Mouse (Mus musculus) neutrophil, adult 5-6 weeks (primary cell): ENCODE results near the gene Hoxd8. TPM values are rescaled to one million over a fixed set of nuclear protein-coding genes. Genes with fewer than 3 reads are reported as not detected.

Experiments used
- ATAC-seq: fragments of 151-379, 151-347 bp; 2 replicates; pipeline ENCODE4 v1.8.0; 2017; ENCODE audit warnings: mild to moderate bottlenecking, moderate TSS enrichment; ENCODE audit not compliant: insufficient number of reproducible peaks, poor library complexity, low FRiP score, severe bottlenecking; ENCODE audit errors: extremely low read depth
- total RNA-seq: library from RNA; stranded (forward); fragments of 200-1000 nt; gene quantifications from 2 replicates; pipeline ENCODE4 v1.2.3, GENCODE M21; 2017

Gene Hoxd8
- total RNA-seq, 1 experiment from 2014 or later = not detected

- ATAC-seq = no peak
These were observed 35.5 kb downstream of the Hoxd8 start for GRCm38 (mm10) chr2:74739869-74740268.

GRCm38 (mm10) chr2:74740311-74741091, 36.1 kb downstream of the Hoxd8 start:
- no peak for ATAC-seq

DNA sequence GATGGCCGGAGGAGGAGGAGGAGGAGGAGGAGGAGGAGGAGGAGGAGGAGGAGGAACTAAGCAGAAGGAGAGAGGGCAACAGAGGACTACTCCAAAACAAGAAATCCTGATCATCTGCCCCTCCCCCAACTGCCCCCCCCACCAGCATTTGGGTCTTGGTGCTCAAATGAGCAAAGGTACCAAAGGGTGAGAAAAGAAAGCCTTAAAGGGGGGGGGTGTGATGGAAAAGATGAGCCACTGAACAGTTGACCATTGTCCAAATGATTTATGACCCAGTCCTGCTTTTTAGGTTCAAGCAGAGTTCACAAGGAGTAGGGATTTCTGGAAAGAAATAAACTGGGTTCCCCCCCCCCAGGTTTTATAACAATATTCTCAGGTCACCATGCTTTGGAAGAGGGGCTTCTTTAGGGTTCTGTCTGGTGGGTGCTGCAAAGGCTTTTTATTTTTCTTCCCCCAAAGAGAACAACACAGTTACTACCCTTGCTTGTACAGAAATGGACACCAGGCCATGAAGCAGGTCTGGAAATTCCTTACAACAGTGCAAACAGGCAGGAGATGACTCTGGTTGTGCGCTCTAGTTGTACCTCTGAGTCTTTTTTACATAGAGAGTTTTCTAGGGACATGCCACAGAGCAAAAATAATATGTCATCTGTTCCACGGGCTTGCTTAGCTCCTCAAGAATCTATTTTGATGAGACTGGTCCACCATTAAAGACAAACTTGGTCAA, 37.0 kb downstream of the Hoxd8 start:
- no peak for ATAC-seq

- no peak for ATAC-seq
These were observed 37.5 kb downstream of the Hoxd8 start for GRCm38 (mm10) chr2:74741979-74742277.

DNA sequence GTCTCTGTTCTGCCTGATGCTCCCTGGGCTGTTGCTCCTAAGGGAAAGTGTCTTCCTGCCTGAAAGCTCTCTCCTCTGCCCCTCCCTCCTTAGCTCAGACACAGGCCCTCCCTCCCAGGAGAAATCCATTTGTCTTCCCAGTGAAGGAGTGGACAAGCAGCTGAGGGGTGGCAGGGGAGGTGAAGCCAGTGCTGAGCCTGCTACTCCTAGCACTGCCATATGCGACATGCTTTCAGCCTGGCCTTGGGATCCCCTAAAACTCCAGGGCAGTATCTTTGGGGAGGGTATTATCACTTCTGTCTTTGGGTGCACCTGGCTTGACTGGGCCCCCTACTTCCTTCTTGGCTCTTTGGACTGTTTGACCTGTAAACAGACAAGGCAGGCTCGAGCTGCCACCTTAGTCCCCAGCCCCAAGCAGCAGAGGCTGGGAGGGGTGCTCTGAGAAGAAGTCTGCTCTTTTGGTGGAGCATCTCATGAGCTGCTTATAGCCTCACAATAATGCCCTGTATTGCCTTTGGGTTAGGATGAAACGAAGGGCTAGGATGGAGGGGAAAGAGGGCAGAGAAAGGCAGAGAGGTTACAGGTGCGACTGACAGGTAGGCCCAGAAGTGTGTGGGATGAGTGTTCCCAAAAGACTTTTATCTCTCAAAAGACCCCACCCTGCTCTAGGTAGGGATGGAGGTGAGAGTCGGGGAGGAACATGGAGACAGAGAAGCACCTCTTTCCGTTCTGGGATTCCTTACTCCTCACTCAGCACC, 41.3 kb downstream of the Hoxd8 start:
- ATAC-seq = no peak

- no peak for ATAC-seq
These were observed 42.0 kb downstream of the Hoxd8 start for GRCm38 (mm10) chr2:74746298-74746921.

- ATAC-seq = no peak
These were observed 42.6 kb downstream of the Hoxd8 start for GRCm38 (mm10) chr2:74747006-74747405.

DNA sequence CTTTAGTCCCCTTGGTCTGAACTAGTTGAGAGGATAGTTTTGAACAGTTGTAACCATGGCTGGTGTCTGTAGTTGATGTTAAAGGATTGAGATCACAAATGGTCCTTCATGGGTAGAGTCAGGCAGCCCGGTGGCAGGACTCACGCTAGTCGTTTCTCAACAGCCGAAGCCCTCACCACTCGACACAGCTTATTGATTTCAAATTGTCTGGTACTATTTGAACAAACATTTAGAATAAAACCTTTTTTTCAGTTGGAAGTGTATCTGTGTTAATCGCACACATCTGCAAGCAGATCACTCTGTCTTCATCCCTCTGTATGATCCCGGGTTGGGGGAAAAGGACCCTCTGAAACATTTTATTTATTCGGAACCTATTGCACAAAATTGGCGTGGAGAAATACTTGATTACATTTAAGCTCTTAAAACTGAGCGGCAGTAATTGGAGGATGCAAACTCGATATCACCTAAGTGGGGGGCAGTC, 43.3 kb downstream of the Hoxd8 start:
- no peak for ATAC-seq

DNA sequence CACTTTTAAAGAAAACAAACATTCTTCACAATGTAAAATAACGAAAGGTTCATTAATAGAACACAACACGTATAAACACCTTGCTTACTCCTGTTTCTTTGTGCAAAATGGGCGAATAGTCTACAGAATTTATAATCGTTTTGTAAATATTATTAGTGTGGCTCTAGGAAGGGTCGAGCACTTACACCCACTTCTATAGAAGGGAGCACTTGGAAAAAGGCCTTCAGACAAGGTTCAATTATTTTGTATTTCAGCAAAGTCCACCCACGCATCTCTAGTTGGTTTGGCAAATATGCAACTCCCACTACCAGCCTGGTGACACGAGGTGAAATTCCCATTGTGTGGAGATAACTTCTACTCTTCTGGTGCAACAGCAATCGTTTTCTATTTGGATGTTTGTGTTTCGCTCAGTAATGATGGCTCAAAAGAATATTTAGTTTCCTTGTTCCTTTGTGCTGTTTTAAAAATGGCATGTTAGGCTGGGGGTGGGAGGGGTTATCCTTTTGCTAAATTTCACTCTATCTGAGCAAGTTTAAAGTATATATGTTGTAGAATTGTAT, 44.1 kb downstream of the Hoxd8 start:
- ATAC-seq = no peak

DNA sequence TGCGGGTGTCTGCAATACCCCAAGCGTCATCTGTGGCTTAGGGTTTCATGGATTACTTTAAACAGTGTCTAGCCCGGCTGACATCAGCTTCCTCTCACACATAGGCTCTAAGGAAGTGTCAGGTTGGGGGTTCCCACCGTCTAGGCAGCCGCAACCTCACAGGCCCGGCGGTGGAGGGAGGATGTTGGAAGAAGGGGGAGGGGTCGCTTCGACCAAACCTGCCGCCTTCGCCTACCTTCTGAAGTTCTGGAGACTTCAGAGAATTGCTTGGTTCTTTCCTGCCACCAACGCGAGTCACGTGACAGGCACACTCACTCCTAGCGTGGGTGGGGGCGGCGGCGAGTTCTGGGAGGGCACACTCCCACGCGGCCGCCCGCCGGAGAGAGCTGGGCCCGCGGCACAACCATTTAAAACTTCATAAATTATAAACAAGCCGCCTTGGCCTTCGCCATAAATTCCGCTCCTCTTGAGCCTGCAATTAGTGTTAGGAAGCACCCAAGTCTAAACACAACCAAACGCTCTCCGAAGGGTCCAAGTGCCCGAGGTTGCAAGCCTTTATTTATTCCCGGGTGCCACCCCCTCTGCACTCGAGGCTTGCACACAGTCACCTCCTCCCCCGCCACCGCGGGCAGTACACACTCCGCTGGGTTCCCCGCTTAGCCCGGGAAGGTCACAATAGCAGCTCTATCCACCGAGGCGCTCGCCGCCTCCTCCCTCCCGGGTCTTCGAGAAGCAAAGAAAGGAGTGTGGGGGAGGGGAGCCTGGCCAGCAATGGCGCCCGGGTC, 45.1 kb downstream of the Hoxd8 start:
- no peak for ATAC-seq

DNA sequence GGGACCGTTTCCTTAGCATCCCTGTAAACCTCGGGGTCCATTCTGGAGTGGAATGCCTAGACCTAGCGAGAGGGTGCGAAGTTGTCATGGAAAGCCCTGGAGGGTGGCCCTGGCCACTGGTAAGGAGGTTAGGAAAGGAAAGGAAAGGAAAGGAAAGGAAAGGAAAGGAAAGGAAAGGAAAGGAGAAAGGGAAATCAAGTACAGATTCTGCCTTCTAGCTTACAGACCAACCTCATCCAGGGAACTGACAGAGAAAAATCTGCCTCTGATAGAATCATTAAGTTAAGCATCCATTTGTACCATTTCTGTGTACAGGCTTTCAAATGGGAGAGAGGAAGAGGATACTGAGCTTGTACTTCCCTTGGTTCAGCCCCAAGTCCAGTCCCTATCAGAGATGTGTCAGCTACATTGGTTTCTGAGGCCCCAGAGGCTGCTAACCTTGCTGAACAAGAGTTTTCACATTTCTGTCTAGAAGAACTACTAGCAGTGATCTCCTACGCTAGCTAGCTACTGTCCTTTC, 46.4 kb downstream of the Hoxd8 start:
- no peak for ATAC-seq

GRCm38 (mm10) chr2:74751861-74752260, 47.4 kb downstream of the Hoxd8 start:
- ATAC-seq = no peak

GRCm38 (mm10) chr2:74752431-74753174, 48.2 kb downstream of the Hoxd8 start:
- ATAC-seq = no peak

- no peak for ATAC-seq
These were observed 48.7 kb downstream of the Hoxd8 start for GRCm38 (mm10) chr2:74753175-74753523.

GRCm38 (mm10) chr2:74753711-74754110, 49.3 kb downstream of the Hoxd8 start:
- no peak for ATAC-seq
